9 mouse cellular contexts compared by ENCODE assay signal in genomic region chr19:44069914-44070232, GRCm38 (mm10). TPM values are rescaled to one million over a fixed set of nuclear protein-coding genes. Genes with fewer than 3 reads are reported as not detected.
DNase-seq lines count a peak whose midpoint lies in the region; ATAC-seq and TF ChIP-seq lines count a peak whose summit lies in the region.
"Had no signal": no experiment of that assay in that cellular context is flagged by ENCODE, and none has a peak within 500 bp of the region (broad histone marks: within the 10 kb centered on the region; RNA-seq: fewer than 3 reads in every experiment).

No protein-coding gene starts in this region.

- H3K4me1 ChIP-seq in testis, adult 2 months (ENCODE audit: control insufficient read depth, insufficient read depth, low read length) = peaks cover 11% of the 10 kb centered on the region
- H3K4me1 ChIP-seq in liver, embryonic 12.5 days = peaks cover 35% of the 10 kb centered on the region

- no peaks in the 10 kb centered on the region for H3K9me3 ChIP-seq in liver, embryonic 12.5 days (replicated peaks)

- H3K4me3 ChIP-seq in gastrocnemius, adult 2 months = peak overlapping the region; percentile 83
- H3K4me3 ChIP-seq in testis, adult 2 months (ENCODE audit: control insufficient read depth, low read depth, low read length) = peak overlapping the region; percentile 87
- peak overlapping the region; percentile 73 for H3K4me3 ChIP-seq in liver, embryonic 12.5 days

- peak overlapping the region; percentile 90 for H3K27ac ChIP-seq in gastrocnemius, adult 2 months
- H3K27ac ChIP-seq in testis, adult 2 months (ENCODE audit: control insufficient read depth, insufficient read depth, low read depth, low read length) = peak overlapping the region; percentile 80
- H3K27ac ChIP-seq in liver, embryonic 12.5 days = peak overlapping the region; percentile 68; the same call in 1 of the 2 replicates

- ATAC-seq in liver, embryonic 12.5 days = no peak

- no peak for DNase-seq in gastrocnemius, adult 2 months
- no peak for DNase-seq in gastrocnemius, postnatal 10 days
- DNase-seq in testis, postnatal 10 days (ENCODE audit: low spot score) = no peak
- DNase-seq in retina, postnatal 1 day = no peak
- DNase-seq in layer of hippocampus, postnatal 14 days (ENCODE audit: low spot score in 2 of 2) = no peak
- DNase-seq in left cerebral cortex, postnatal 4 days = no peak

- H3K9ac ChIP-seq in liver, embryonic 12.5 days = peak overlapping the region; percentile 78

- intact Hi-C loops in gastrocnemius, adult 2 months (cut with DNase I) = no loop called here
- intact Hi-C loops in left cerebral cortex, postnatal 4 days (cut with DNase I) = no loop called here

- 6% methylated on average over 4 of the region's 4 CpGs for WGBS in liver, embryonic 12.5 days (ENCODE audit: insufficient replicate concordance)

- no peaks in the 10 kb centered on the region for H3K27me3 ChIP-seq in testis, adult 2 months (ENCODE audit: control insufficient read depth, insufficient read depth, low read length)
- H3K27me3 ChIP-seq in liver, embryonic 12.5 days (replicated peaks) = no peaks in the 10 kb centered on the region

- TF ChIP-seq CTCF in gastrocnemius, adult 2 months (IDR thresholded peaks at IDR 0.05) = no peak
- TF ChIP-seq CTCF in testis, adult 2 months (IDR thresholded peaks at IDR 0.05; ENCODE audit: control insufficient read depth, insufficient read depth, insufficient replicate concordance, low read depth, low read length) = no peak

- TF ChIP-seq POLR2A in testis, adult 2 months (IDR thresholded peaks at IDR 0.05; ENCODE audit: control insufficient read depth, low read depth, low read length) = no peak

- H3K36me3 ChIP-seq in testis, adult 2 months (ENCODE audit: control insufficient read depth, insufficient read depth, low read length) = peaks cover 3% of the 10 kb centered on the region
- H3K36me3 ChIP-seq in liver, embryonic 12.5 days = peaks cover 25% of the 10 kb centered on the region

- peak overlapping the region; percentile 99 for H3K4me2 ChIP-seq in liver, embryonic 12.5 days

RNA-seq across cellular contexts. Expression of gene Erlin1, which starts 0.3 kb away (rescaled TPM):
- 1 to 10 TPM; 3.4 to 5.1 TPM for total RNA-seq in gastrocnemius, adult 2 months (2021)
- total RNA-seq in gastrocnemius, postnatal 10 days (2021) = 1 to 10 TPM; 5.6 to 8.3 TPM
- polyA plus RNA-seq in testis, adult 2 months (2012; rRNA removed) = 24.3 and 27.8 TPM in 2 replicates
- polyA plus RNA-seq in liver, embryonic 12.5 days (2016; fragmentation: Nextera tagmentation; extraction: Ambion mirVana) = 17.9 and 19.0 TPM in 2 replicates
- total RNA-seq in layer of hippocampus, postnatal 14 days (2021) = 10 to 100 TPM; 17.0 to 18.6 TPM
- total RNA-seq in left cerebral cortex, postnatal 4 days (2021) = 10 to 100 TPM; 23.4 to 26.1 TPM

RNA-seq across cellular contexts. Expression of gene Chuk, which starts 37.4 kb away (rescaled TPM):
- 10 to 100 TPM; 16.0 to 17.5 TPM for total RNA-seq in gastrocnemius, adult 2 months (2021)
- total RNA-seq in gastrocnemius, postnatal 10 days (2021) = 10 to 100 TPM; 21.6 TPM
- polyA plus RNA-seq in testis, adult 2 months (2012; rRNA removed) = 11.8 and 18.3 TPM in 2 replicates
- 30.5 and 30.8 TPM in 2 replicates for polyA plus RNA-seq in liver, embryonic 12.5 days (2016; fragmentation: Nextera tagmentation; extraction: Ambion mirVana)
- 10 to 100 TPM; 42.4 to 53.2 TPM for total RNA-seq in layer of hippocampus, postnatal 14 days (2021)
- 10 to 100 TPM; 61.4 to 64.7 TPM for total RNA-seq in left cerebral cortex, postnatal 4 days (2021)

RNA-seq across cellular contexts. Expression of gene Cyp2c23, which starts 40.9 kb away (rescaled TPM):
- total RNA-seq in gastrocnemius, adult 2 months (2021) = not detected
- not detected for total RNA-seq in gastrocnemius, postnatal 10 days (2021)
- polyA plus RNA-seq in testis, adult 2 months (2012; rRNA removed) = 0.85 and 1.1 TPM in 2 replicates
- 5.4 and 6.2 TPM in 2 replicates for polyA plus RNA-seq in liver, embryonic 12.5 days (2016; fragmentation: Nextera tagmentation; extraction: Ambion mirVana)
- total RNA-seq in layer of hippocampus, postnatal 14 days (2021) = under 1 TPM; 0.16 to 0.19 TPM
- total RNA-seq in left cerebral cortex, postnatal 4 days (2021) = not detected
- total RNA-seq: layer of hippocampus, postnatal 10 days had no signal
